Mouse (Mus musculus): Measurements from ENCODE around the gene Tmem186.

The Tmem186 gene

DNA sequence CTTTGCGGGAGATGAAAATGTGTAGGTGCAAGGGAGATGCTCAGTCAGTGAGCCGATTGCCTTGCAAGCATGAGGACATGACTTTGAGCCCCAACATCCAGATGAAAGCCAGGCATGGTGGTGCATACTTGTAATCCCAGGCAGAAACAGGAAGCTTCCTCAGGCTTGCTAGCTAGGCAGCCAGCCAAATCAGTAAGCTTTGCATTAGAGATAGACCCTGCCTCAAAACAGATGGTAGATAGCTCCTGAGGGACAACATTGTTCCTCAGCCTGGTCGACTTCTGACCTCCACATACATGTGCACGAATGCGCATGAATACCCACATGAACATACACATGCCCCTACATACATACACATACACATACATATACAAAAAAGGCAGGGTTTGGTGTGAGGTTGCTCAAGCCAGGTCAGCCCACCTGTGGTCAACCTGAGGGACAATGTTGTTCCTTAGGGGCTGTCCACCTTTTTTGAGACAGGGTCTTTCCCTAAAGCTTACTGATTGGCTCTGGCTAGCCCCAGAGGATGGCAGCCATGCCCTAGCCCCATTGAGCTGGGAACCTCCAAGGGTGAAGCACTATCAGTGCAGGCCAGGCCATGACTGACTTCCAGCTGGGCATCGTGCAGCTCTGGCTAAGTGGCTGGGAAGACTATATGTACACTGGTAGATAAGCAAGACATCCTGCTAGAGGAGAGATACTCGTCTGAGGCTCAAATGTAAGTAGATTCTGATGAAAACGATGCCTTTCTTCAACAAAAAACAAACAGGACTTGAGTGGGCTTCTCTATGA lies 25.1 kb downstream of the Tmem186 start:
- DNase-seq (ENCODE audit: low spot score): no peak

DNA sequence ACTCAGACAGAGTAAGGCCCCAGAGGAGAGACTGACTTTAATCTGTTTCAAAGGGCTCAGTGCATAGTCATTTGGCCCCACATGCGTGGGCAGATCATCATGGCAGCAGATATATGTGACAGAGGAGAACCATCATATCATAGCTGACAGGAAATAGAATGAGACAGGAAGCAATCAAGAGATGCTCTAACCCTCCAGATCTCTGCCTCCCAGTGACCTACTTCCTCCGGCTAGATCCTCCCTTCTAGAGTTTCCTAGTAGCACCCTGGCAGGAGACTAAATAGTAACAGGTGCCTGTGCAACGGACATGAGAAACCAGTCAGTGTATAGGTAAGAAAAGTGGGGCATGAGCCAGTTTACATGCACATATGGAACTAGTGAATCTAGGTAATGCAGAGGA lies 27.1 kb downstream of the Tmem186 start:
- no peak for DNase-seq (ENCODE audit: low spot score)

DNA sequence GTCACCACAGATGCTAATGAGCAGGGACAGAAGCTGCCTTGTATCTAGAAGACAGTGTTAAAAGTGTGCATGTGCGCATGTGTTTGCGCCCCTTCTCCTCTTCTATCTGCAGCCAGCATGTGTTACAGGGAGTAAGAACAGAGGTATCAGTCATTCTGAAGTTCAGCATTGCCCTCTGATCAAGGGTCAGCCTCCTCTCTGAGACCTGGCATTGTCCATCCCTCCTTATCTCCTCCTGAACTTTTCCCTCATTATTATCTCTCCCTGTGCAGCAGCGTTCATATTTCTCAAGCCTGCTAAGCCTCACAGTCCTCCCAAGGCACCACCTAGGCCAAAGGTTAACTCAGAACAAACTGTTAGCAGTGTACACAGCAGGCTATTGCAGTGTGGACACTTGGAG lies 33.7 kb downstream of the Tmem186 start:
- DNase-seq (ENCODE audit: low spot score): no peak

DNA sequence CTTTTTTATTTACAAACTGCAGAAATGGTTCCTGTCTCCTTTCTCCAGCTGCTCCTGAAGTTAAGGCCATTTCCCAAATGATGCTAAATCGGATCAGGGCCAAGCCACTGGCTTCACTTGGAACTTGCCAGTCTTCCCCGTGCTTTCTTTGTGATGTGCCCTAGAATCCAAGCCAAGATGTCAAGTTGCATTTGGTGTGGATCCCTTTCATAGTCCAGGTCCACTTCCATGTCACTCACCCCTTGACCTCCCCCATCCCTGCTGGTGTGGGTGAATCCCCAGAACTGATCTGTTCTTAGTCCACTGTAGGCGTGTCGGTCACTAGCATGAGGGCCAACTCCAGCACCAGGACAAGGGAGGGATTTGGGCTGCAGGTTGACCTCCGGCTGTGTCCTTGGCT lies 40.0 kb downstream of the Tmem186 start:
- no peak for DNase-seq (ENCODE audit: low spot score)

DNA sequence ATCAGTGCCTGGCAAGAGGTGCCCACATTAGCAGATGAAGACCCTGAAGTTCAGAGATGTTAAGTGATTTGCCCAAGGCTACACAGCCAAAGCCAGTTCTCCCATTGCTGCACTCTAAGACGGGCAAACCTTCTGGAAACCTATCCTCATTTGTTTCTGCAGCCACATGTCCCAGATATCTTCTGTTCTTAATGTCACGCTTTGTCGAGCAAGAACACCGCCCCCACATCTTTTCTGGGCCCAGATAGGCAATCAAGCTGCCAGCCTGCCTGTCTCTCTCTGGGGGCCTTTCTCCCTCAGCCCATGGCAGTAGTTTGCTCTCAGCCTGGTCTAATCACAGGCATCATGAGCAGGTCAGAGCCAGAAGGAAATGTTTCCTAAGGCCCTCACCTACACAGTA lies 41.2 kb downstream of the Tmem186 start:
- no peak for DNase-seq (ENCODE audit: low spot score)

DNA sequence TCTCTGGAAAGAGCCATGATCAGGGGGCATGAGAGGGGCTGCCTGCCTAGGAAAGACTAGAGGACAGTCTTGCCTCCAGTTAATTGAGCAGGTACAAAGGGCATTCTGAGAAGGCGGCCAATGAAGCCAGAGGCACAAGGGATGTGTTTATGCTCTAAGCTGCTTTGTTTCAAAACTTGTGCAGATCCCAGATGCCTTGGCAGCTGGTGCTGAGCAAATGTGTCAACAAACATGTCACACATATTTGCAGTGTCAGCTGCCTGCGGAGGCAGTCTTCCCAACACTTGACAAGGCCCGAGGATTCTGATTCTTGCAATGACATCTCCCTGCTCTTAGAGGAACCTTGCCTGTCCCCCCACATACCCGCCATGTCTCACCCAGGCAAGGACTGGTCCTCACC lies 42.1 kb downstream of the Tmem186 start:
- DNase-seq (ENCODE audit: low spot score): no peak

DNA sequence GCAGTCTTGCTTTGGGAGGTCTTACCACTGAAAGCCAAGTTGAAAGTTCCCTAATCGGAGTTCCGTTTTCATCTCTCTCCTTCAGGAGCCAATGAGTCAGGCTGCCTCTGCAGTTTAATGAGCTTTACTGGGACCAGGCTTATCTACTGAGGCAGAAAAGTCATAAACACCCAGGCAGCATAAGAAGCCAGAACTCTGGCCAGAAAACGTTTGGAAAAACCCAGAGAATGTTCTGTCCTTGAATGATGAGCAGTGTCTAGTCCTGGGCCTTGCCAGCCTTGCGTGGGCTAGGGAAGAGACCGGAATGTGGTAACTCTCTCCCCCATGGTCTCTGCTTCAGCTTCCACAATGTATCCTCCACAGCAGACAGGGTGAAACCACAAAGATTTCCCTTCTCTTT lies 52.5 kb downstream of the Tmem186 start:
- DNase-seq (ENCODE audit: low spot score): no peak

DNA sequence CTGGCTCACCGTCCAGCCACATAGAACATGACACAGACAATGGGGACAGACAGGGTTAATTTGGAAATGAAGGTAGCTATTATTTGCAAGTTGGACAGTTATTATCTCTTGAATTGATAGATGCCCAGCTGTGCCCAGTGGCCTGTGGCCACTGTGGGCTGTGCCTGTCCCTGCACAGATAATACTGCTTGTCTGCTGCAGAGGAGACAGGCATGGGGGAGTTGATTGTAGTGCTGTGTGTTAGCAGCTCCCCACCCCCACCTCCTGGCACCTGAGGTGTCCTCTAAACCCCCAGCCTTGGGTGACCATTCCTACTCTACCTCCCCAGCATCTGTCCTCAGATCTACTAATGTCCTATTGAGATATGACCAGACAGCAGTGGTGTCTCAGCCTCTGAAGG lies 53.3 kb downstream of the Tmem186 start:
- no peak for DNase-seq (ENCODE audit: low spot score)
